Mouse (Mus musculus): ENCODE measurements around the gene Selplg. TPM values are rescaled to one million over a fixed set of nuclear protein-coding genes. Genes with fewer than 3 reads are reported as not detected.

The Selplg gene
- total RNA-seq, 1 experiment from 2014 or later: 108 TPM

- no peak for ATAC-seq (replicated peaks; ENCODE audit: low read depth, poor library complexity, severe bottlenecking)
These were observed 23.3 kb upstream of the Selplg start for GRCm38 (mm10) chr5:113855696-113856095.

GRCm38 (mm10) chr5:113855117-113855516 is 22.7 kb upstream of the Selplg start:
- no peak for ATAC-seq (replicated peaks; ENCODE audit: low read depth, poor library complexity, severe bottlenecking)

- peak; percentile 85 for ATAC-seq (replicated peaks; ENCODE audit: low read depth, poor library complexity, severe bottlenecking)
These were observed 22.1 kb upstream of the Selplg start for GRCm38 (mm10) chr5:113854494-113854893.

GRCm38 (mm10) chr5:113853541-113853940 is 21.1 kb upstream of the Selplg start:
- ATAC-seq (replicated peaks; ENCODE audit: low read depth, poor library complexity, severe bottlenecking): no peak

GRCm38 (mm10) chr5:113852463-113852862 is 20.0 kb upstream of the Selplg start:
- no peak for ATAC-seq (replicated peaks; ENCODE audit: low read depth, poor library complexity, severe bottlenecking)

- ATAC-seq (replicated peaks; ENCODE audit: low read depth, poor library complexity, severe bottlenecking): no peak; the same call in 1 of the 2 replicates
These were observed 18.3 kb upstream of the Selplg start for GRCm38 (mm10) chr5:113850680-113851230.

- ATAC-seq (replicated peaks; ENCODE audit: low read depth, poor library complexity, severe bottlenecking): no peak
These were observed 15.2 kb upstream of the Selplg start for GRCm38 (mm10) chr5:113847636-113848035.

- ATAC-seq (replicated peaks; ENCODE audit: low read depth, poor library complexity, severe bottlenecking): no peak
These were observed 14.2 kb upstream of the Selplg start for GRCm38 (mm10) chr5:113846656-113847055.

GRCm38 (mm10) chr5:113845627-113846026 is 13.2 kb upstream of the Selplg start:
- ATAC-seq (replicated peaks; ENCODE audit: low read depth, poor library complexity, severe bottlenecking): no peak

GRCm38 (mm10) chr5:113844721-113845120 is 12.3 kb upstream of the Selplg start:
- ATAC-seq (replicated peaks; ENCODE audit: low read depth, poor library complexity, severe bottlenecking): peak; percentile 61

GRCm38 (mm10) chr5:113844106-113844505 is 11.7 kb upstream of the Selplg start:
- no peak for ATAC-seq (replicated peaks; ENCODE audit: low read depth, poor library complexity, severe bottlenecking)

- ATAC-seq (replicated peaks; ENCODE audit: low read depth, poor library complexity, severe bottlenecking): no peak
These were observed 10.5 kb upstream of the Selplg start for GRCm38 (mm10) chr5:113842906-113843305.

GRCm38 (mm10) chr5:113842244-113842643 is 9.8 kb upstream of the Selplg start:
- ATAC-seq (replicated peaks; ENCODE audit: low read depth, poor library complexity, severe bottlenecking): no peak; the same call in 1 of the 2 replicates

- ATAC-seq (replicated peaks; ENCODE audit: low read depth, poor library complexity, severe bottlenecking): peak; percentile 61
These were observed 9.1 kb upstream of the Selplg start for GRCm38 (mm10) chr5:113841243-113842225.

GRCm38 (mm10) chr5:113840443-113840842 is 8.0 kb upstream of the Selplg start:
- no peak for ATAC-seq (replicated peaks; ENCODE audit: low read depth, poor library complexity, severe bottlenecking)

GRCm38 (mm10) chr5:113836961-113837360 is 4.5 kb upstream of the Selplg start:
- peak; percentile 70 for ATAC-seq (replicated peaks; ENCODE audit: low read depth, poor library complexity, severe bottlenecking)

- ATAC-seq (replicated peaks; ENCODE audit: low read depth, poor library complexity, severe bottlenecking): no peak
These were observed 988 bp upstream of the Selplg start for GRCm38 (mm10) chr5:113833316-113833947.

- ATAC-seq (replicated peaks; ENCODE audit: low read depth, poor library complexity, severe bottlenecking): no peak
These were observed 703 bp downstream of the Selplg start for GRCm38 (mm10) chr5:113831741-113832140.

GRCm38 (mm10) chr5:113830796-113831195 is 1.6 kb downstream of the Selplg start:
- ATAC-seq (replicated peaks; ENCODE audit: low read depth, poor library complexity, severe bottlenecking): no peak

GRCm38 (mm10) chr5:113830292-113830643 is 2.2 kb downstream of the Selplg start:
- ATAC-seq (replicated peaks; ENCODE audit: low read depth, poor library complexity, severe bottlenecking): peak; percentile 76

Measured in common myeloid progenitor, adult 5-6 weeks (primary cell).